Comparison of ENCODE assay signal across 1 mouse cellular context in the genomic region with DNA sequence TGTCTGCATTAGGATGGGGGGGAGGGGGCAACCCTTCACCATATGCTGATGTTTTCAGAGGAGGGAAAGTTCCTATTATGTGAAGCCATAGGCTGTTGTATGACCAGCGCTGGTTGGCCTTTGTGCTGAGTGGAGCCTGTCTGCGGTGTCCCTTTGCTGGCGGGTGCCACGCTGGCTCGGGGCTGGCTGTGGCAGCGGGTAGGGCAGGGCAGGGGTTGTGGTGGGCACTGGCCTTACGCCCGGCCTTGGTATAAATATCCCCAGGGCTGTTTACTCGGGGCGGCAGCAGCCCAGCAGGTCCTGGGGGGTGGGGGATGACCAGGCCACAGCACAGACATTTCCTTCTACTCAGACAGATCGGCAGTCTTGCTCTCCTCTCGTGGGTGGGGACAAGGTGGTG.
A peak's percentile ranks its signal among the peaks of the same experiment; 100 is the strongest.
TF ChIP-seq lines count a peak whose summit lies in the region.

No protein-coding gene starts in this region.

TF ChIP-seq in MEL, 35 proteins besides CTCF, POLR2A, EP300 and RAD21:
- TF ChIP-seq SMC3 (IDR thresholded peaks at IDR 0.05; ENCODE audit: low read depth, low read length), result no peak
- no peak for TF ChIP-seq ETS1 (IDR thresholded peaks at IDR 0.05; ENCODE audit: low read depth, low read length)
- no peak for TF ChIP-seq CHD2 (IDR thresholded peaks at IDR 0.05; ENCODE audit: low read length)
- 0 out of 2 replicates have a peak, but pooled peaks have one; percentile 6 for TF ChIP-seq ZMIZ1 (IDR thresholded peaks at IDR 0.05; ENCODE audit: low read depth, low read length)
- 0 out of 2 replicates have a peak, but pooled peaks have one; percentile 19 for TF ChIP-seq POLR2AphosphoS2 (IDR thresholded peaks at IDR 0.05; ENCODE audit: low read length)
- no peak for TF ChIP-seq MYC (IDR thresholded peaks at IDR 0.05; ENCODE audit: low read depth, low read length)
- no peak for TF ChIP-seq POLR2AphosphoS5 (IDR thresholded peaks at IDR 0.05; ENCODE audit: borderline replicate concordance, low read depth, low read length)
- no peak for TF ChIP-seq ELF1 (IDR thresholded peaks at IDR 0.05; ENCODE audit: low read depth, low read length)
- TF ChIP-seq MEF2A (IDR thresholded peaks at IDR 0.05; ENCODE audit: extremely low read depth, insufficient replicate concordance, low read depth, low read length, poor library complexity, severe bottlenecking), result no peak
